8 mouse cellular contexts compared by ENCODE assay signal in the genomic region with DNA sequence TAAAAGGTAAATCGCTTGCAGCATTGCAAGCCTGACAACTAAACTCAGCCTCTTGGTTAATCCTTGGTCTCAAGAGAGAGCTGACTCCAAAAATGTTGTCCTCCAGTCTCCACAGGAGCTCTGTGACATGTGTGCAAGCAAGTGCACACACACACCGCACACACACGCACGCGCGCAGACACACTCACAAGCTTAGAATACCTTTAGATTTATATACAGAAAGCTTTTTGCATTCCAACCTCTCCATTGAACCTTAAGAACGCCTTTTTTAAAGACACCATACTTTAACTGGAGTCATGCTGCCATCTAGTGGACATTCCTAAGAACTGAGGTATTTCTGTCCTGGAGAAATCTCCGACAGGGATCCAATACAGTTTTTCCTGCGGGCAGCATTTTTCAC.
DNase-seq lines count a peak whose midpoint lies in the region; ATAC-seq and TF ChIP-seq lines count a peak whose summit lies in the region.

No protein-coding gene starts in this region.

- H3K4me1 ChIP-seq in intestine, embryonic 14.5 days (replicated peaks; ENCODE audit: control insufficient read depth, insufficient read depth, low read length) = no peaks in the 10 kb centered on the region
- no peaks in the 10 kb centered on the region for H3K4me1 ChIP-seq in intestine, embryonic 16.5 days (ENCODE audit: control insufficient read depth, insufficient read depth, low read length)
- H3K4me1 ChIP-seq in forebrain, embryonic 16.5 days (replicated peaks; ENCODE audit: control insufficient read depth, insufficient read depth, low read length) = peaks cover 10% of the 10 kb centered on the region
- H3K4me1 ChIP-seq in hindbrain, embryonic 16.5 days (ENCODE audit: control insufficient read depth, insufficient read depth, low read depth, low read length) = no peaks in the 10 kb centered on the region
- no peaks in the 10 kb centered on the region for H3K4me1 ChIP-seq in midbrain, embryonic 14.5 days (ENCODE audit: control insufficient read depth, insufficient read depth, low read length)

- no peak overlapping the region for H3K9ac ChIP-seq in intestine, embryonic 14.5 days (ENCODE audit: low read length)
- H3K9ac ChIP-seq in intestine, embryonic 16.5 days (ENCODE audit: low read depth, low read length) = no peak overlapping the region
- H3K9ac ChIP-seq in forebrain, embryonic 16.5 days (replicated peaks; ENCODE audit: low read depth, low read length) = peak overlapping the region; percentile 38
- no peak overlapping the region for H3K9ac ChIP-seq in hindbrain, embryonic 16.5 days (ENCODE audit: low read depth, low read length)
- 0 out of 2 replicates have a peak overlapping the region, but pooled peaks have one; percentile 13 for H3K9ac ChIP-seq in midbrain, embryonic 14.5 days (replicated peaks; ENCODE audit: low read length)

- intact Hi-C loops in left cerebral cortex, adult 2 months (cut with DNase I) = loop anchor here (1.0 to 10.0 kb wide), 5 partner anchors 11 to 1047 kb away; no protein-coding TSS in a partner anchor

- peak; percentile 86 for TF ChIP-seq CTCF in left cerebral cortex, adult 2 months (IDR thresholded peaks at IDR 0.05)

- H3K4me2 ChIP-seq in intestine, embryonic 14.5 days (ENCODE audit: low read length) = peak overlapping the region; percentile 28; the same call in 1 of the 2 replicates
- no peak overlapping the region for H3K4me2 ChIP-seq in intestine, embryonic 16.5 days (ENCODE audit: low read depth, low read length)
- peak overlapping the region; percentile 44 for H3K4me2 ChIP-seq in forebrain, embryonic 16.5 days (ENCODE audit: low read length)
- peak overlapping the region; percentile 32 for H3K4me2 ChIP-seq in hindbrain, embryonic 16.5 days (ENCODE audit: low read length)
- H3K4me2 ChIP-seq in midbrain, embryonic 14.5 days (ENCODE audit: low read length) = peak overlapping the region; percentile 45

- H3K27me3 ChIP-seq in intestine, embryonic 14.5 days (replicated peaks; ENCODE audit: control insufficient read depth, insufficient read depth, low read length) = 0 out of 2 replicates have a peak, but pooled peaks cover 8% of the 10 kb centered on the region
- no peaks in the 10 kb centered on the region for H3K27me3 ChIP-seq in intestine, embryonic 16.5 days (replicated peaks; ENCODE audit: control insufficient read depth, insufficient read depth, low read length)
- H3K27me3 ChIP-seq in forebrain, embryonic 16.5 days (replicated peaks; ENCODE audit: control insufficient read depth, insufficient read depth, low read length) = no peaks in the 10 kb centered on the region
- no peaks in the 10 kb centered on the region for H3K27me3 ChIP-seq in hindbrain, embryonic 16.5 days (replicated peaks; ENCODE audit: control insufficient read depth, insufficient read depth, low read length)
- no peaks in the 10 kb centered on the region for H3K27me3 ChIP-seq in midbrain, embryonic 14.5 days (ENCODE audit: control insufficient read depth, insufficient read depth, low read length)

- no peaks in the 10 kb centered on the region for H3K36me3 ChIP-seq in intestine, embryonic 14.5 days (ENCODE audit: control insufficient read depth, insufficient read depth, low read length)
- H3K36me3 ChIP-seq in intestine, embryonic 16.5 days (ENCODE audit: control insufficient read depth, insufficient read depth, low read length) = no peaks in the 10 kb centered on the region
- H3K36me3 ChIP-seq in forebrain, embryonic 16.5 days (ENCODE audit: control insufficient read depth, insufficient read depth) = no peaks in the 10 kb centered on the region
- H3K36me3 ChIP-seq in hindbrain, embryonic 16.5 days (ENCODE audit: control insufficient read depth, insufficient read depth, low read length) = no peaks in the 10 kb centered on the region
- no peaks in the 10 kb centered on the region for H3K36me3 ChIP-seq in midbrain, embryonic 14.5 days (ENCODE audit: control insufficient read depth, insufficient read depth, low read length)

- H3K4me3 ChIP-seq in intestine, embryonic 14.5 days (ENCODE audit: low read depth, low read length) = no peak overlapping the region
- no peak overlapping the region for H3K4me3 ChIP-seq in intestine, embryonic 16.5 days (ENCODE audit: low read length)
- no peak overlapping the region for H3K4me3 ChIP-seq in forebrain, embryonic 16.5 days (replicated peaks; ENCODE audit: low read length)
- H3K4me3 ChIP-seq in hindbrain, embryonic 16.5 days (ENCODE audit: low read length) = no peak overlapping the region
- 0 out of 2 replicates have a peak overlapping the region, but pooled peaks have one; percentile 7 for H3K4me3 ChIP-seq in left cerebral cortex, adult 2 months
- H3K4me3 ChIP-seq in midbrain, embryonic 14.5 days (replicated peaks; ENCODE audit: low read depth, low read length) = no peak overlapping the region

- WGBS in intestine, embryonic 14.5 days = 15% methylated on average over 9 of the region's 9 CpGs
- 19% methylated on average over 9 of the region's 9 CpGs for WGBS in intestine, embryonic 16.5 days
- WGBS in forebrain, embryonic 16.5 days = 9% methylated on average over 9 of the region's 9 CpGs
- WGBS in hindbrain, embryonic 16.5 days = 15% methylated on average over 9 of the region's 9 CpGs
- 13% methylated on average over 9 of the region's 9 CpGs for WGBS in midbrain, embryonic 14.5 days

- H3K9me3 ChIP-seq in intestine, embryonic 14.5 days (ENCODE audit: control insufficient read depth, low read length) = no peaks in the 10 kb centered on the region
- H3K9me3 ChIP-seq in intestine, embryonic 16.5 days (ENCODE audit: control insufficient read depth, low read length) = no peaks in the 10 kb centered on the region
- H3K9me3 ChIP-seq in forebrain, embryonic 16.5 days (ENCODE audit: control insufficient read depth, low read length) = no peaks in the 10 kb centered on the region
- H3K9me3 ChIP-seq in hindbrain, embryonic 16.5 days (ENCODE audit: control insufficient read depth, low read length) = no peaks in the 10 kb centered on the region
- no peaks in the 10 kb centered on the region for H3K9me3 ChIP-seq in midbrain, embryonic 14.5 days (ENCODE audit: control insufficient read depth, low read length)

- ATAC-seq in intestine, embryonic 14.5 days (replicated peaks; ENCODE audit: low FRiP score, low TSS enrichment, low read depth) = no peak
- ATAC-seq in intestine, embryonic 16.5 days = no peak
- ATAC-seq in forebrain, embryonic 16.5 days = peak; percentile 66
- peak; percentile 42 for ATAC-seq in hindbrain, embryonic 16.5 days
- ATAC-seq in midbrain, embryonic 14.5 days (ENCODE audit: low FRiP score, low TSS enrichment) = peak; percentile 78

- DNase-seq in intestine, embryonic 14.5 days (ENCODE audit: low spot score) = peak; percentile 75
- DNase-seq in cerebellum, adult 11 months = peak; percentile 14
- DNase-seq in left cerebral cortex, adult 2 months (ENCODE audit: extremely low spot score in 1 of 2, low spot score in 2 of 2) = peak; percentile 38 to 40
- peak; percentile 92 for DNase-seq in midbrain, embryonic 14.5 days
- DNase-seq in spleen, adult 12 weeks (ENCODE audit: low spot score) = no peak

- H3K27ac ChIP-seq in intestine, embryonic 14.5 days (ENCODE audit: low read depth) = no peak overlapping the region
- H3K27ac ChIP-seq in intestine, embryonic 16.5 days (ENCODE audit: low read length) = no peak overlapping the region
- peak overlapping the region; percentile 34; the same call in 1 of the 2 replicates for H3K27ac ChIP-seq in forebrain, embryonic 16.5 days (ENCODE audit: low read length)
- H3K27ac ChIP-seq in hindbrain, embryonic 16.5 days (ENCODE audit: low read depth, low read length) = no peak overlapping the region
- peak overlapping the region; percentile 79 for H3K27ac ChIP-seq in left cerebral cortex, adult 2 months
- peak overlapping the region; percentile 34; the same call in 1 of the 2 replicates for H3K27ac ChIP-seq in midbrain, embryonic 14.5 days (replicated peaks; ENCODE audit: low read depth, low read length)

Comparison
In these comparisons a context has a peak if more than half of its experiments do, and no peak if none do; other contexts are left out.
1. ATAC-seq: peak in forebrain, embryonic 16.5 days (single experiment), hindbrain, embryonic 16.5 days (single experiment) and midbrain, embryonic 14.5 days (single experiment); none in intestine, embryonic 14.5 days (single experiment) and intestine, embryonic 16.5 days (single experiment).
2. H3K27ac ChIP-seq: peak in forebrain, embryonic 16.5 days (single experiment), left cerebral cortex, adult 2 months (single experiment) and midbrain, embryonic 14.5 days (single experiment); none in intestine, embryonic 14.5 days (single experiment), intestine, embryonic 16.5 days (single experiment) and hindbrain, embryonic 16.5 days (single experiment).
3. H3K9ac ChIP-seq: peak in forebrain, embryonic 16.5 days (single experiment) and midbrain, embryonic 14.5 days (single experiment); none in intestine, embryonic 14.5 days (single experiment), intestine, embryonic 16.5 days (single experiment) and hindbrain, embryonic 16.5 days (single experiment).